Mouse (Mus musculus): Measurements from ENCODE around the gene Scgb1b19.
"Not testable (repeated sequence)": the region's sequence is repeated elsewhere in the genome, so short reads cannot be mapped to it uniquely, and the experiment has no call there.

The Scgb1b19 gene

GRCm38 (mm10) chr7:33286991-33287390 lies at the start of gene Scgb1b19:
TSS of gene Scgb1b19 (plus strand) at chr7:33287291.
- not testable (repeated sequence) for DNase-seq

GRCm38 (mm10) chr7:33280238-33280637 lies 6.9 kb upstream of the Scgb1b19 start, which contains the start of gene Scgb2b19:
TSS of gene Scgb2b19 (minus strand) at chr7:33280338.
- not testable (repeated sequence) for DNase-seq
